Mouse (Mus musculus): ENCODE measurements around the gene Rgs3. TPM values are rescaled to one million over a fixed set of nuclear protein-coding genes. Genes with fewer than 3 reads are reported as not detected.

Rgs3 gene
- total and polyA plus RNA-seq, 3 experiments, result not detected

- no peak for TF ChIP-seq RCOR1 (IDR thresholded peaks at IDR 0.05; ENCODE audit: low read depth, low read length)
Measured at GRCm38 (mm10) chr4:62677047-62677737, 117.5 kb downstream of the Rgs3 start (continued).

- H3K79me2 ChIP-seq (ENCODE audit: control insufficient read depth, insufficient read depth, low read length, poor library complexity), result no peaks in the 10 kb centered on the region
- no peak overlapping the region for H3K4me3 ChIP-seq (ENCODE audit: control insufficient read depth in 1 of 2, insufficient read depth in 1 of 2, low read depth in 2 of 2, low read length in 2 of 2)
- no peaks in the 10 kb centered on the region for H3K9me3 ChIP-seq (replicated peaks; ENCODE audit: insufficient read depth, low read length)
- no peak overlapping the region for H3K9ac ChIP-seq (ENCODE audit: control insufficient read depth, low read depth, low read length, poor library complexity, severe bottlenecking)
- no peaks in the 10 kb centered on the region for H3K27me3 ChIP-seq (ENCODE audit: control insufficient read depth in 1 of 2, insufficient read depth in 2 of 2, low read length in 2 of 2)
- no peak for DNase-seq (ENCODE audit: low read depth, low spot score)
- no peaks in the 10 kb centered on the region for H3K36me3 ChIP-seq (ENCODE audit: control insufficient read depth in 1 of 2, insufficient read depth in 2 of 2, low read length in 2 of 2)
- no peaks in the 10 kb centered on the region for H3K4me1 ChIP-seq (ENCODE audit: control insufficient read depth in 1 of 2, insufficient read depth in 2 of 2, low read length in 2 of 2)
- H3K27ac ChIP-seq (ENCODE audit: control insufficient read depth, low read depth, low read length), result no peak overlapping the region
- TF ChIP-seq JUND (IDR thresholded peaks at IDR 0.05; ENCODE audit: low read depth, low read length) (no peak), MYC (IDR thresholded peaks at IDR 0.05; ENCODE audit: low read depth, low read length) (no peak), SIN3A (IDR thresholded peaks at IDR 0.05; ENCODE audit: low read length) (no peak), NRF1 (IDR thresholded peaks at IDR 0.05; ENCODE audit: insufficient read depth, low read depth, low read length, poor library complexity, severe bottlenecking) (no peak), NELFE (IDR thresholded peaks at IDR 0.05; ENCODE audit: low read depth, low read length) (no peak), CHD1 (IDR thresholded peaks at IDR 0.05; ENCODE audit: low read depth, low read length) (no peak), ZNF384 (IDR thresholded peaks at IDR 0.05; ENCODE audit: low read depth, low read length) (no peak), MYB (IDR thresholded peaks at IDR 0.05; ENCODE audit: low read depth, low read length) (no peak), GABPA (IDR thresholded peaks at IDR 0.05; ENCODE audit: low read depth, low read length) (no peak), MAFK (IDR thresholded peaks at IDR 0.05; ENCODE audit: borderline replicate concordance, low read depth, low read length) (no peak), ELF1 (IDR thresholded peaks at IDR 0.05; ENCODE audit: low read depth, low read length) (no peak), ZC3H11A (IDR thresholded peaks at IDR 0.05; ENCODE audit: low read depth, low read length) (no peak)
Measured at GRCm38 (mm10) chr4:62679157-62679556, 119.5 kb downstream of the Rgs3 start.

- H3K9me3 ChIP-seq (replicated peaks; ENCODE audit: insufficient read depth, low read length), result no peaks in the 10 kb centered on the region
- no peaks in the 10 kb centered on the region for H3K79me2 ChIP-seq (ENCODE audit: control insufficient read depth, insufficient read depth, low read length, poor library complexity)
- no peak overlapping the region for H3K4me3 ChIP-seq (ENCODE audit: control insufficient read depth in 1 of 2, insufficient read depth in 1 of 2, low read depth in 2 of 2, low read length in 2 of 2)
- no peak overlapping the region for H3K9ac ChIP-seq (ENCODE audit: control insufficient read depth, low read depth, low read length, poor library complexity, severe bottlenecking)
- TF ChIP-seq USF2 (IDR thresholded peaks at IDR 0.05; ENCODE audit: borderline replicate concordance in 1 of 2, insufficient read depth in 1 of 2, low read depth in 1 of 2, low read length in 2 of 2) (no peak), TBP (IDR thresholded peaks at IDR 0.05; ENCODE audit: low read depth, low read length) (no peak)
- H3K36me3 ChIP-seq (ENCODE audit: control insufficient read depth in 1 of 2, insufficient read depth in 2 of 2, low read length in 2 of 2), result no peaks in the 10 kb centered on the region
- no peaks in the 10 kb centered on the region for H3K27me3 ChIP-seq (ENCODE audit: control insufficient read depth in 1 of 2, insufficient read depth in 2 of 2, low read length in 2 of 2)
- H3K4me1 ChIP-seq (ENCODE audit: control insufficient read depth in 1 of 2, insufficient read depth in 2 of 2, low read length in 2 of 2), result no peaks in the 10 kb centered on the region
- no peak for DNase-seq (ENCODE audit: low read depth, low spot score)
- no peak overlapping the region for H3K27ac ChIP-seq (ENCODE audit: control insufficient read depth, low read depth, low read length)
Measured at GRCm38 (mm10) chr4:62681467-62681866, 121.8 kb downstream of the Rgs3 start.
